Mouse (Mus musculus): ENCODE results near the gene Vapa. TPM values are rescaled to one million over a fixed set of nuclear protein-coding genes. Genes with fewer than 3 reads are reported as not detected.

The Vapa gene
- 172 and 177 TPM in 2 replicates for polyA plus RNA-seq (2014; fragmentation: Nextera tagmentation; extraction: Ambion mirVana)

DNA sequence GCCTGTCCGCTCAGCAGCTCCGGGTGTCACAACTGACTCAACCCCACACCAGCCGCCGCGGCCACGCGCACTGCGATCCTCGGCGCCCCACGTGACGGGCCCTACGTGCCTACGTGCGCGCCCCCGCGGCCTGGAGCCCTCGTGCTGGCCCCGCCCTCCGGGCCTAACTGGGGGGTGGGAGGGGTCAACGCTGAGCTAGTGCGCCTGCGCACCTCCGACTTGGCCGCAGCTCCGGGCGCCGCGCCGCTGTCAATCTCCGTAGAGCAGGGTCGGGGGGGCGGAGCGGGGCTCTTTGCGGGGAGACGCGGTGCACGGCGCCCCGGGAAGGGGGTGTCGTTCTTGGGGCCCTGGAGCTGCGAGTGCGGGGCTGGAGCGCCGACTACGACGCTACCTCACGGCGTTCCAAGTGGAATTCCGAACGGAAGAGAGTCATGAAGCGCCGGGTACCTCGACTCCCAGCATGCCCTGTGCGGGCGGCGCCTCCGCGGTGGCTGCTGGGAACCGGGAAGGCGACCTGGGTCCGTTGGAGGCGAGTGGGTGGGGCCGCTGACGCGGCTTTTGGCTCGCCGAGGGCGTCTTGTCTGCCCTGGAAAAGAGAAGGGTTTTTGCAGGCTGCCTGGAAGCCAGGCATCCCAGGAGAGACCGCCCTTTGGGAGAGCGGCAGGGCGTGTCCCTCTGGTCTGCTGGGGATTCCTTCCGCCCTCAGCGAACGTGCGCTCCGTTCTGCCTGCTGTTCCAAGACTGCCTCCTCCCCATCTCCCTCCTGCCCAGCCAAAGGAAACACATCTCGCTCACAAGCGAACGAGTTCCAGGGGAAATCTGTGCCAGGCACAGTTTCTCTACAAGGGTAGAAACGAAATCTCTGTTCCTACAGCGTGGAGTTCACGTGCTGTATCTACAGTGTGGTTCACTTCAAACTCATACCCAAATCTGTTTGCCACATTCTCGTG lies at the start of gene Vapa:
Vapa (minus strand) TSS at position 93 of the 950 bp plus-strand sequence.
- H3K9ac ChIP-seq (ENCODE audit: low read length): peak within 1 kb of the TSS; percentile 100
- no peaks in the 10 kb centered on the region for H3K9me3 ChIP-seq (ENCODE audit: control insufficient read depth, low read length)
- H3K4me2 ChIP-seq (ENCODE audit: low read length): peak within 1 kb of the TSS; percentile 76
- peak within 1 kb of the TSS; percentile 80 to 100 for H3K4me3 ChIP-seq (ENCODE audit: control insufficient read depth in 1 of 2, insufficient read depth in 1 of 2, low read depth in 1 of 2, low read length in 2 of 2)
- ATAC-seq (ENCODE audit: insufficient number of reproducible peaks, insufficient read depth, low FRiP score, low read depth): peak; percentile 91
- peak within 1 kb of the TSS; percentile 97 to 100 for H3K27ac ChIP-seq (replicated peaks in 1 of 2; ENCODE audit: control insufficient read depth in 1 of 2, insufficient read depth in 1 of 2, low read depth in 2 of 2, low read length in 2 of 2)
- H3K27me3 ChIP-seq (ENCODE audit: control insufficient read depth, insufficient read depth, low read length): no peaks in the 10 kb centered on the region
- H3K4me1 ChIP-seq (ENCODE audit: control insufficient read depth in 2 of 2, insufficient read depth in 2 of 2, low read length in 2 of 2): peaks cover 5 to 27% of the 10 kb centered on the region in 2 experiments
- under 1% methylated on average over 80 of the region's 85 CpGs for WGBS
- peaks cover 4% of the 10 kb centered on the region; the same call in 1 of the 2 replicates for H3K36me3 ChIP-seq (ENCODE audit: control insufficient read depth, insufficient read depth, low read length)

DNA sequence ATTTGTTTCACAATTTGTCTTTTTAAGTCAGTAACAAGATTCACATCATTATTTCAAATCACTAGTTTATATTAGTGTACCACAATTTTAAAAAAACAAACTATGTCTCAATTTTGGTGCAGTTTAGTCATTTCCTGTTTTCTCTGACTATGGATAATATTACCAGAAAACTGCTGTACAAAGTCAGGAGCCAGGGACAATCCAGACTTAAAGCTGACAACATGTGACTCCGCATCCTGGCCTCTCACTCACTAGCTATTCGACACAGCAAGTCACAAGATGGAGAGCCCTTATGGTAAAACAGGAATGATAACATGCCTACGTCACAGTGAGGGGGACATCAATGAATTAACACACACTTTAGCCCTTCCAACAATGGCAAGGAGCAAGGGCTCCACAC lies 49.3 kb upstream of the Vapa start:
- no peak overlapping the region for H3K4me3 ChIP-seq (ENCODE audit: control insufficient read depth in 1 of 2, insufficient read depth in 1 of 2, low read depth in 1 of 2, low read length in 2 of 2)
- ATAC-seq (ENCODE audit: insufficient number of reproducible peaks, insufficient read depth, low FRiP score, low read depth): no peak
- H3K9me3 ChIP-seq (ENCODE audit: control insufficient read depth, low read length): no peaks in the 10 kb centered on the region
- H3K27ac ChIP-seq (replicated peaks in 1 of 2; ENCODE audit: control insufficient read depth in 1 of 2, insufficient read depth in 1 of 2, low read depth in 2 of 2, low read length in 2 of 2): no peak overlapping the region
- peaks cover 4 to 10% of the 10 kb centered on the region in 2 experiments; a peak in 2 of 4 replicates for H3K4me1 ChIP-seq (ENCODE audit: control insufficient read depth in 2 of 2, insufficient read depth in 2 of 2, low read length in 2 of 2)
- WGBS: 65% methylated on average over 3 of the region's 3 CpGs
- H3K4me2 ChIP-seq (ENCODE audit: low read length): no peak overlapping the region
- H3K36me3 ChIP-seq (ENCODE audit: control insufficient read depth, insufficient read depth, low read length): no peaks in the 10 kb centered on the region
- H3K9ac ChIP-seq (ENCODE audit: low read length): no peak overlapping the region
- no peaks in the 10 kb centered on the region for H3K27me3 ChIP-seq (ENCODE audit: control insufficient read depth, insufficient read depth, low read length)

DNA sequence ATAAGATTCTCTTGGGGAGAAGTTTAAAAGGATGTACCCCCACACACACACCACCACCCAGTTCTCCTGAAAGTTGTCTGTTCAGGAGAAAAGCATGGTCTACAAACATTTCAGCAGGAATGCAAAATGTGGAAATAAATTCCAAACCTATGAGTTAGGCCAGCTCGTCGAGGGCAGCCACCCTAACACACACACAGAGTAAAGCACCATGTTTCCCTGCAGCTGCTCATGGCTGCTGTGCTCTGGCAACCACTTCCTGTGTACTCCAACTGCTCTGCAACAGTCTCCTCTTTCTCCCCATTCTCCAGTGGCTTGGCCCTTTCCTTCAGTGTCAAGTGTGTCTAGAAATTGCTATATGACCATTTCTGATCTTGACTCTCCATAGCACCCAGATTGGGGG lies 45.1 kb upstream of the Vapa start:
- no peak for ATAC-seq (ENCODE audit: insufficient number of reproducible peaks, insufficient read depth, low FRiP score, low read depth)
- Histone ChIP-seq H3K27me3 (ENCODE audit: control insufficient read depth, insufficient read depth, low read length) (no peaks in the 10 kb centered on the region), H3K4me3 (ENCODE audit: control insufficient read depth in 1 of 2, insufficient read depth in 1 of 2, low read depth in 1 of 2, low read length in 2 of 2) (no peak overlapping the region), H3K9me3 (ENCODE audit: control insufficient read depth, low read length) (no peaks in the 10 kb centered on the region), H3K9ac (ENCODE audit: low read length) (no peak overlapping the region), H3K27ac (replicated peaks in 1 of 2; ENCODE audit: control insufficient read depth in 1 of 2, insufficient read depth in 1 of 2, low read depth in 2 of 2, low read length in 2 of 2) (no peak overlapping the region), H3K4me1 (ENCODE audit: control insufficient read depth in 2 of 2, insufficient read depth in 2 of 2, low read length in 2 of 2) (peaks cover 3 to 4% of the 10 kb centered on the region in 2 experiments; a peak in 3 of 4 replicates), H3K4me2 (ENCODE audit: low read length) (no peak overlapping the region), H3K36me3 (ENCODE audit: control insufficient read depth, insufficient read depth, low read length) (no peaks in the 10 kb centered on the region)
- WGBS: 52% methylated on average over 2 of the region's 2 CpGs

DNA sequence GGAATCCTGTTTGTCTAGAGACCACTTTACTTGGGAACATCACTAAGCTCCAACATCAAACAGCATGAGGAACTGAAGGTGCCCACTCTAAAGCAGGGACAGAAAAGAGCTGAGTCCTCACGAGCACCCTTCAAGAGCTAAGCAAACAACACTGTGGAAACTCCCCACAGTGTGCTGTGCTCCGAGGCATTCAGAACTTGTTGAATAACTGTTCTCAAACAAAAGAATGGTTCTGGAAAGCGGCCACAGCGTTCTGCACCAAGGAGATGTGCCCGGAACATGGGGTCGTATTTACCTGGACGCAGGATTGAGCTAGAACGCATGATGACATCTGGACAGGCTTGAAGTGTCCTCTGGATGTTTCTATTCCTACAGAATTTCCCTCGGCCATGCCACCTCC lies 44.6 kb upstream of the Vapa start:
- Histone ChIP-seq H3K4me3 (ENCODE audit: control insufficient read depth in 1 of 2, insufficient read depth in 1 of 2, low read depth in 1 of 2, low read length in 2 of 2) (no peak overlapping the region), H3K27me3 (ENCODE audit: control insufficient read depth, insufficient read depth, low read length) (no peaks in the 10 kb centered on the region), H3K4me1 (ENCODE audit: control insufficient read depth in 2 of 2, insufficient read depth in 2 of 2, low read length in 2 of 2) (peaks cover 3 to 4% of the 10 kb centered on the region in 2 experiments; a peak in 3 of 4 replicates), H3K36me3 (ENCODE audit: control insufficient read depth, insufficient read depth, low read length) (no peaks in the 10 kb centered on the region), H3K27ac (replicated peaks in 1 of 2; ENCODE audit: control insufficient read depth in 1 of 2, insufficient read depth in 1 of 2, low read depth in 2 of 2, low read length in 2 of 2) (no peak overlapping the region), H3K9me3 (ENCODE audit: control insufficient read depth, low read length) (no peaks in the 10 kb centered on the region), H3K4me2 (ENCODE audit: low read length) (no peak overlapping the region), H3K9ac (ENCODE audit: low read length) (no peak overlapping the region)
- ATAC-seq (ENCODE audit: insufficient number of reproducible peaks, insufficient read depth, low FRiP score, low read depth): no peak
- WGBS: 87% methylated on average over 9 of the region's 9 CpGs

DNA sequence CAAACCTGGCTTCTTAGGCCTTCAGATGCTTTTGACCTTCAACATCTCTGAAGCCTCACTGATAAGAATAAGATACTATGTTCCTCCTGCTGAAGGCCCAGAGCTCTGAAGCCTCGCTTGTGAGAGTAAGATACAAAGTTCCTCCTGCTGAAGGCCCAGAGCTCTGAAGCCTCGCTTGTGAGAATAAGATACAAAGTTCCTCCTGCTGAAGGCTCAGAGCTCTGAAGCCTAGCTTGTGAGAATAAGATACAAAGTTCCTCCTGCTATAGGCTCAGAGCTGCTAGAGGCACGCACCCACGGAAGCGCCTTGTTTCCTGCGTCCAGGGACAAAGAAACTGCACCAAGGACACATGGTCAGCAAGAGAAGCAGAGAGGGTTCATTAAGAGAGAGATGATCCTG lies 43.4 kb upstream of the Vapa start:
- H3K27me3 ChIP-seq (ENCODE audit: control insufficient read depth, insufficient read depth, low read length): no peaks in the 10 kb centered on the region
- no peaks in the 10 kb centered on the region for H3K36me3 ChIP-seq (ENCODE audit: control insufficient read depth, insufficient read depth, low read length)
- H3K27ac ChIP-seq (replicated peaks in 1 of 2; ENCODE audit: control insufficient read depth in 1 of 2, insufficient read depth in 1 of 2, low read depth in 2 of 2, low read length in 2 of 2): no peak overlapping the region
- H3K4me3 ChIP-seq (ENCODE audit: control insufficient read depth in 1 of 2, insufficient read depth in 1 of 2, low read depth in 1 of 2, low read length in 2 of 2): no peak overlapping the region
- no peak overlapping the region for H3K9ac ChIP-seq (ENCODE audit: low read length)
- H3K9me3 ChIP-seq (ENCODE audit: control insufficient read depth, low read length): no peaks in the 10 kb centered on the region
- ATAC-seq (ENCODE audit: insufficient number of reproducible peaks, insufficient read depth, low FRiP score, low read depth): no peak
- H3K4me1 ChIP-seq (ENCODE audit: control insufficient read depth in 2 of 2, insufficient read depth in 2 of 2, low read length in 2 of 2): peaks cover 3 to 4% of the 10 kb centered on the region in 2 experiments; a peak in 3 of 4 replicates
- no peak overlapping the region for H3K4me2 ChIP-seq (ENCODE audit: low read length)
- WGBS: 84% methylated on average over 6 of the region's 6 CpGs

DNA sequence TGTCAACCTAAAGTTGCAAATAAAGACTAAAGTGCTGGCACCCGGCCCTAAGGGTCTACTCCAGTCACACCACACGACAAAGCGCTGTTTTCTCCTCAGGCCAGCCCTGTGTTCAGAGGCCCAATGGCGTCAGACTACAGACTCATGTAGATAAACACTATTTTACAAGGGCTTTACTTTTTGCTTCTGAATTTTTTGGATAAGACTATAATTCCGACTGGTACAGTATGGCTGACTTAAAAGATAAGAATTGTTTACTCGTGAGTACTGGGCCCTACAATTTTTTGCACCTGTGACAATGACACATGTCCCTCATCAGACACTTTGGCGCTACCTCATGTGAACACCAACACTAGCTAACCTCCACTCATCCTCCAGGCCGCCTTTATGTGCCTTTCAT lies 42.7 kb upstream of the Vapa start:
- Histone ChIP-seq H3K4me3 (ENCODE audit: control insufficient read depth in 1 of 2, insufficient read depth in 1 of 2, low read depth in 1 of 2, low read length in 2 of 2) (no peak overlapping the region), H3K27me3 (ENCODE audit: control insufficient read depth, insufficient read depth, low read length) (no peaks in the 10 kb centered on the region), H3K4me2 (ENCODE audit: low read length) (no peak overlapping the region), H3K9ac (ENCODE audit: low read length) (no peak overlapping the region), H3K36me3 (ENCODE audit: control insufficient read depth, insufficient read depth, low read length) (no peaks in the 10 kb centered on the region), H3K9me3 (ENCODE audit: control insufficient read depth, low read length) (no peaks in the 10 kb centered on the region), H3K27ac (replicated peaks in 1 of 2; ENCODE audit: control insufficient read depth in 1 of 2, insufficient read depth in 1 of 2, low read depth in 2 of 2, low read length in 2 of 2) (no peak overlapping the region), H3K4me1 (ENCODE audit: control insufficient read depth in 2 of 2, insufficient read depth in 2 of 2, low read length in 2 of 2) (peaks cover 3 to 4% of the 10 kb centered on the region in 2 experiments; a peak in 3 of 4 replicates)
- ATAC-seq (ENCODE audit: insufficient number of reproducible peaks, insufficient read depth, low FRiP score, low read depth): no peak
- WGBS: 79% methylated on average over 8 of the region's 8 CpGs

DNA sequence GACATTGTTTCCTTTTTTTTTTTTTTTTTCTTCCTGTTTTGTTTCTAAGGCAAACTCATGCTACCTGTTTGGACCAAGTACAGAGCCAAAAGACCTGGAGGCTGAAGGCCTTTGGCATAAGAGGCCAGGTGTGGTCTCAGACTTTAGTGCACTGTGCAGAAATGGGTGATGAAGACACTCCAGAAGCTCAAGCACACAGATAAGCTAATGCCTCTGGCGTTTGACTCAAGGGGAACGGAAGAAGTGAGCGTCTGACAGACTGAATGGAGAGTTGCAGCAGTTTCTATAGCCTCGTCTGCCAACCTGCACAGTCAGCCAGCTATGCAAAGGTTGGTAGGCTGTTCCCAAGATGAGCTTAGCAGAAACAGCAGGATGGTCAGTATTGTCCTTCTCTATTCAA lies 42.3 kb upstream of the Vapa start:
- Histone ChIP-seq H3K9me3 (ENCODE audit: control insufficient read depth, low read length) (no peaks in the 10 kb centered on the region), H3K27ac (replicated peaks in 1 of 2; ENCODE audit: control insufficient read depth in 1 of 2, insufficient read depth in 1 of 2, low read depth in 2 of 2, low read length in 2 of 2) (no peak overlapping the region), H3K4me2 (ENCODE audit: low read length) (no peak overlapping the region), H3K4me3 (ENCODE audit: control insufficient read depth in 1 of 2, insufficient read depth in 1 of 2, low read depth in 1 of 2, low read length in 2 of 2) (no peak overlapping the region), H3K9ac (ENCODE audit: low read length) (no peak overlapping the region), H3K27me3 (ENCODE audit: control insufficient read depth, insufficient read depth, low read length) (no peaks in the 10 kb centered on the region), H3K4me1 (ENCODE audit: control insufficient read depth in 2 of 2, insufficient read depth in 2 of 2, low read length in 2 of 2) (peaks cover 3 to 4% of the 10 kb centered on the region in 2 experiments; a peak in 3 of 4 replicates), H3K36me3 (ENCODE audit: control insufficient read depth, insufficient read depth, low read length) (no peaks in the 10 kb centered on the region)
- no peak for ATAC-seq (ENCODE audit: insufficient number of reproducible peaks, insufficient read depth, low FRiP score, low read depth)
- 36% methylated on average over 4 of the region's 4 CpGs for WGBS

All from heart, embryonic 14.5 days (tissue).